Mouse (Mus musculus): Measurements from ENCODE around the gene Olfr92. TPM values are rescaled to one million over a fixed set of nuclear protein-coding genes. Genes with fewer than 3 reads are reported as not detected.

The Olfr92 gene
- polyA plus RNA-seq, 1 experiment from 2014 or later = not detected

GRCm38 (mm10) chr17:37061435-37061834 is 58.5 kb downstream of the Olfr92 start:
- Histone ChIP-seq H3K36me3 (replicated peaks; ENCODE audit: control insufficient read depth, insufficient read depth, low read depth, low read length) (peaks cover 7% of the 10 kb centered on the region), H3K4me1 (ENCODE audit: control insufficient read depth, insufficient read depth, low read length) (no peaks in the 10 kb centered on the region), H3K4me3 (ENCODE audit: low read depth, low read length) (no peak overlapping the region), H3K9me3 (replicated peaks; ENCODE audit: control insufficient read depth, low read length) (no peaks in the 10 kb centered on the region), H3K27me3 (ENCODE audit: control insufficient read depth, insufficient read depth, low read length) (no peaks in the 10 kb centered on the region), H3K9ac (replicated peaks; ENCODE audit: low read length) (no peak overlapping the region), H3K27ac (replicated peaks; ENCODE audit: low read depth, low read length) (no peak overlapping the region), H3K4me2 (ENCODE audit: low read depth, low read length) (no peak overlapping the region)
- DNase-seq (ENCODE audit: low spot score) = no peak
- 84% methylated on average over 3 of the region's 3 CpGs for WGBS
- ATAC-seq (replicated peaks; ENCODE audit: insufficient number of reproducible peaks, low FRiP score, low TSS enrichment, low read depth) = no peak

Other genes with a start within 250 kb of the Olfr92 start
- gene Trim40, start 230.0 kb downstream of the Olfr92 start, polyA plus RNA-seq (2014; fragmentation: Nextera tagmentation; extraction: Ambion mirVana) = not detected in 2 replicates
- not detected in 2 replicates for gene Trim31, start 222.0 kb downstream of the Olfr92 start, polyA plus RNA-seq (2014; fragmentation: Nextera tagmentation; extraction: Ambion mirVana)
- gene Rnf39, start 177.2 kb downstream of the Olfr92 start, polyA plus RNA-seq (2014; fragmentation: Nextera tagmentation; extraction: Ambion mirVana) = 0.13 TPM in 1 of 2 replicates, not detected in the other
- gene Ppp1r11, start 168.3 kb downstream of the Olfr92 start, polyA plus RNA-seq (2014; fragmentation: Nextera tagmentation; extraction: Ambion mirVana) = 136 and 152 TPM in 2 replicates
- gene Znrd1, start 161.5 kb downstream of the Olfr92 start, polyA plus RNA-seq (2014; fragmentation: Nextera tagmentation; extraction: Ambion mirVana) = 96.7 and 104 TPM in 2 replicates
- 8.0 and 9.3 TPM in 2 replicates for gene Znrd1as, start 161.5 kb downstream of the Olfr92 start, polyA plus RNA-seq (2014; fragmentation: Nextera tagmentation; extraction: Ambion mirVana)
- not detected in 2 replicates for gene 2410137M14Rik, start 138.9 kb downstream of the Olfr92 start, polyA plus RNA-seq (2014; fragmentation: Nextera tagmentation; extraction: Ambion mirVana)
- gene H2-M5, start 130.6 kb downstream of the Olfr92 start, polyA plus RNA-seq (2014; fragmentation: Nextera tagmentation; extraction: Ambion mirVana) = 0.39 and 0.45 TPM in 2 replicates
- gene Zfp57, start 118.9 kb downstream of the Olfr92 start, polyA plus RNA-seq (2014; fragmentation: Nextera tagmentation; extraction: Ambion mirVana) = 102 and 110 TPM in 2 replicates
- gene Mog, start 96.7 kb downstream of the Olfr92 start, polyA plus RNA-seq (2014; fragmentation: Nextera tagmentation; extraction: Ambion mirVana) = 0.20 TPM in 1 of 2 replicates, not detected in the other
- gene Gabbr1, start 74.1 kb downstream of the Olfr92 start, polyA plus RNA-seq (2014; fragmentation: Nextera tagmentation; extraction: Ambion mirVana) = 6.1 and 8.9 TPM in 2 replicates
- not detected in 2 replicates for gene Olfr90, start 31.6 kb downstream of the Olfr92 start, polyA plus RNA-seq (2014; fragmentation: Nextera tagmentation; extraction: Ambion mirVana)
- gene Olfr91, start 21.8 kb downstream of the Olfr92 start, polyA plus RNA-seq (2014; fragmentation: Nextera tagmentation; extraction: Ambion mirVana) = not detected in 2 replicates
- not detected in 2 replicates for gene Olfr93, start 41.4 kb upstream of the Olfr92 start, polyA plus RNA-seq (2014; fragmentation: Nextera tagmentation; extraction: Ambion mirVana)
- gene Ubd, start 73.8 kb upstream of the Olfr92 start, polyA plus RNA-seq (2014; fragmentation: Nextera tagmentation; extraction: Ambion mirVana) = not detected in 2 replicates
- gene Olfr94, start 80.9 kb upstream of the Olfr92 start, polyA plus RNA-seq (2014; fragmentation: Nextera tagmentation; extraction: Ambion mirVana) = not detected in 2 replicates
- not detected in 2 replicates for gene Olfr95, start 93.0 kb upstream of the Olfr92 start, polyA plus RNA-seq (2014; fragmentation: Nextera tagmentation; extraction: Ambion mirVana)
- gene Olfr96, start 100.1 kb upstream of the Olfr92 start, polyA plus RNA-seq (2014; fragmentation: Nextera tagmentation; extraction: Ambion mirVana) = not detected in 2 replicates
- gene Olfr97, start 117.2 kb upstream of the Olfr92 start, polyA plus RNA-seq (2014; fragmentation: Nextera tagmentation; extraction: Ambion mirVana) = not detected in 2 replicates
- not detected in 2 replicates for gene Olfr98, start 143.7 kb upstream of the Olfr92 start, polyA plus RNA-seq (2014; fragmentation: Nextera tagmentation; extraction: Ambion mirVana)
- 1.4 and 1.8 TPM in 2 replicates for gene H2-M3, start 150.1 kb upstream of the Olfr92 start, polyA plus RNA-seq (2014; fragmentation: Nextera tagmentation; extraction: Ambion mirVana)
- not detected in 2 replicates for gene Olfr99, start 163.4 kb upstream of the Olfr92 start, polyA plus RNA-seq (2014; fragmentation: Nextera tagmentation; extraction: Ambion mirVana)
- not detected in 2 replicates for gene Olfr101, start 184.2 kb upstream of the Olfr92 start, polyA plus RNA-seq (2014; fragmentation: Nextera tagmentation; extraction: Ambion mirVana)
- not detected in 2 replicates for gene Olfr102, start 197.0 kb upstream of the Olfr92 start, polyA plus RNA-seq (2014; fragmentation: Nextera tagmentation; extraction: Ambion mirVana)
- not detected in 2 replicates for gene Olfr103, start 219.6 kb upstream of the Olfr92 start, polyA plus RNA-seq (2014; fragmentation: Nextera tagmentation; extraction: Ambion mirVana)
- gene Olfr104-ps, start 239.5 kb upstream of the Olfr92 start, polyA plus RNA-seq (2014; fragmentation: Nextera tagmentation; extraction: Ambion mirVana) = not detected in 2 replicates